Mouse (Mus musculus): ENCODE results near the gene Gm5148.

DNA sequence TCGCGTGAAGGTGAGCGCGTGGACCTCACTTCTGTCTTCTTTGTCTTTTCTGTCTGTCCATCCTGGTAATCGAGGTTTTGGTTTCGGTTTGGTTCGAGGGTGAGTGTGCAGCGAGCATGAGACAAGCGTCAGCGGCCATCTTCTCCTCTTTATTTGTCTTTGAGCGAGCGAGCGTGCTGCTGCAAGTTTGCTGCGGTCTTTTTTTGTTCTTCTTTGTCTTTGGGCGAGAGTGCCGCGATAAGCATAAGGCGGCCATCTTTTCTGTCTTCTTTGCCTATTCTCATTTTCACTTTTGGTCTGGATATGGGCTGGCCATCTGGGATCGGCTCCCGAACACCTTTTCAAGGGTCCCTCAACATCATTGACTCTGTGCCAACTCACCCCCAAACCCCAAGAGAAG lies 55.2 kb downstream of the Gm5148 start:
- no peak for TF ChIP-seq MAFK (IDR thresholded peaks at IDR 0.05; ENCODE audit: insufficient read depth, low read depth, low read length)
- TF ChIP-seq CHD2 (IDR thresholded peaks at IDR 0.05; ENCODE audit: low read depth, low read length) = no peak
- TF ChIP-seq HCFC1 (IDR thresholded peaks at IDR 0.05; ENCODE audit: borderline replicate concordance, insufficient read depth, low read length) = no peak
- TF ChIP-seq ZC3H11A (IDR thresholded peaks at IDR 0.05; ENCODE audit: borderline replicate concordance, low read depth, low read length) = no peak
